Mouse (Mus musculus): ENCODE results near the gene Robo1.

The Robo1 gene

DNA sequence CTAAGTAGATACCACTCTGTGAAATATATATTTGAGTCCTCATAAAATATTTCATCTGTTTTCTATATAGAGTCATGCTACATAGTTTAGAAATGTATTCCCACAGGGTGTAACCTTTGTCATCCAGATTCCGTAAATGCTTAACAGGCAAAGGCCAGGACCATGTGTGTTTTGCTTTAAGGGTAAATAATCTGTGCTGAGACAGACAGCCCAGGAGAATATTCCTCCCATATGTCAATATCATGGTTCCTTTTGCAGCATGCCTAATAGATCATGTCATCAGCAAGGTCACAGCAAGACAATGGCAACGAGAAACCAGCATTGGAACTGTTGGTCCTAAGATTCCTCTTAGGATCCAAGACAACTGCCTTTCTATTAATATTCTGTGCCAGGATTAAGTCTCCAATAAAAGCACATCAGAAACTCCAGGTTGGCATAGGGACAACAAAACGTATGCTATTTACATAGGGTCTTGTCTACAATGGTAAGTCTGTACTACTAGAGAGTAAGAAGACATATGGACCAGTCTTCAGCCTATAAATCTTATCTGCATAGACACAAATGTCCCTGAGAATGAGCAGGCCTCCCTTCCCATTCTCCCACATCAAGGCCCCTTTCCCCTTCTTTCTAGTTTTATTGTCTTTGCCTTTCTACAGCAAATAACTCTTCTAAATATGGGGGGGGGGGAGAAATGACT, 279.4 kb downstream of the Robo1 start:
- in situ Hi-C loops (cut with MboI, MseI) = no loop called here

DNA sequence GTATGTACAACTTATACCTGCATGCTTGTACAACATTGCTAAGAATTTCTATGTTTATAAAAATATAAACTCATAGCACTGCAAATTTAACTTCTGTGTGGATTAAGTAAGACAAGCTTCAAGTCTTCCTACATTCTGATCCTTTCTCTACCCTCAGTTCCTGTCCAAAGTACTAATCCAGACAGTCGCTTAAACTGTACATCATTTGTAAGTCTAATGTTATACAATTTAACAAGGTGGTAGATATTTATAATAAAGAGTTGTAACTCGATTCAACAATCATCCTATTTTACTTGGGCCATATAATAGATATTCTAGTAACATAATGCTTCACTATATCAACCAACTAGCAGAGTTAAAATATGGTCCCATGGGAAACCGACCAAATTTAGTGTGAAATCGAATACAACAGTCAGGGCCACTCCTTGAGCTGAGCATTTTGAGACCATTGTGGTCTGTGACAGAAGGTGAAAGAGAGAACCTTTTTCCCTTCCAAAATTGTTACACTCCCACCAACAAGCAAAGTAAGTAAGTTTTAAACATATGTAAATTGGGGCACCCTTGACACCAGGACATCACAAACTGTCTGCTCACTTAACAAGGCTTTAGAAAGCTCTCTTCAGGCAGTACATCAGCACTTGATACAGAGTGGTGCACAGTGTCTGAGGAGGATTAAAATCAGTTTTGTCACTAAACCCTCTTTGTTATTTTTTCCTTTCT, 295.5 kb downstream of the Robo1 start:
- in situ Hi-C loops (cut with MboI, MseI) = loop anchor here in 1 of 2 experiments (10.0 kb wide), 1 partner anchor 1739 kb away; no protein-coding TSS in a partner anchor

DNA sequence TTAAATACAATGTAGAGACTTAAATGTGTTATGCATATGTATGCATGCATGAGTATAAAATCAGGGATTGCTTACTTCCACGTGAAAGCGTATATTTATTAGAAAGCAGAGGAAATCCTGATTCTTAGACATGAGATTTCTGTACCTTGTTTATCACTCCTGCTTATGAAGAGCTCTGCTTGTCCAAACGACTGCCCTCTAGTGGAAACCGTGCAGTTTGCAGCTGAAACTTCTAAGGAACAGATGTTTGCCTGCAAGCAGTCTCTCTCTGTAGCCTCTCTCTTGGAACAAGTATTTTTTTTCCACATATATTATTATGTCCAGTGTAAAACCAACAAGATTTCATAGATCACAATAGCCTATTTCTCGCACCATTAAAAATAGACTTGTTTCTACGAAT, 297.0 kb downstream of the Robo1 start:
- in situ Hi-C loops (cut with MboI, MseI) = loop anchor here in 1 of 2 experiments (10.0 kb wide), 1 partner anchor 1740 kb away; no protein-coding TSS in a partner anchor

DNA sequence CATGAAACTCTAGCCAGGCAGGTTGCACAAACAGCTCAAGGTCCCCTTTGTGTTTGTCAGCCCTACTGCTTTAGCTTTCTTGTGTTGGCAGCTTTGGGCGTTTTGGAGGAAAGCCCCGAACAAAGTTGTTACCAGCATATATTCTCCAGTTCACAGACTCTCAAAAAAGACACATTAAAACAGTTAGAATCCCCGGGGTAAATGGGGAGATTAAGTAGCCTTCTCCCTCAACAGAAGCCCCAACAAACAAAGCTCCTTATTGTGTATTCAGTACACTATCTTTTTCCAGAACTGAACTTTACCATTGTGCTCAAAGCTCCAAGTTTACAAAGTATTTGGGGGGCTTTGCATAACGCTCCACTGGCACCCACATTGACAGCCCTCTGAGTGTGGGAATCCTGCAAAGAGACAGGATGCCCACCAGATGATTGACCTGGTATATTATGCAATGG, 302.6 kb downstream of the Robo1 start:
- in situ Hi-C loops (cut with MboI, MseI) = loop anchor here in 1 of 2 experiments (10.0 kb wide), 1 partner anchor 1164 kb away; no protein-coding TSS in a partner anchor

DNA sequence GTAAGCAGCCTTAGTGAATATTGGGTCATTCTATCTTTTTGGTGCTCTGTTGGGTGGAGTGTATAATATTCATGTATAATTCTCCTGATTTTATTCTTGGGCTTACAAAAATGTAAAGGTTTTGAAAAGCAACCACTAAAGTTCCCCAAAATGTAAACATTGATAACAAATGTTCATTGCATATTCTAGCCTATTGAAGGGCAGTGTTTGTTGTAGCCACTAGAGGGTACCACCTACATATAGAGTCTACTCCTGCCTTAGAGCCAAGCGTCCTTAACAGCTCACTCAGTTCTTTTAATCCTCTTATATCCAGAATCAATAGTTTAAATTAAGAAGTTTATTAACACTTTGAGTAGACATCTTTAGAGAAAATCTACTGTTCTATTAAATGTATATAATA, 306.8 kb downstream of the Robo1 start:
- in situ Hi-C loops (cut with MboI, MseI) = loop anchor here in 1 of 2 experiments (10.0 kb wide), 1 partner anchor 1160 kb away; no protein-coding TSS in a partner anchor

DNA sequence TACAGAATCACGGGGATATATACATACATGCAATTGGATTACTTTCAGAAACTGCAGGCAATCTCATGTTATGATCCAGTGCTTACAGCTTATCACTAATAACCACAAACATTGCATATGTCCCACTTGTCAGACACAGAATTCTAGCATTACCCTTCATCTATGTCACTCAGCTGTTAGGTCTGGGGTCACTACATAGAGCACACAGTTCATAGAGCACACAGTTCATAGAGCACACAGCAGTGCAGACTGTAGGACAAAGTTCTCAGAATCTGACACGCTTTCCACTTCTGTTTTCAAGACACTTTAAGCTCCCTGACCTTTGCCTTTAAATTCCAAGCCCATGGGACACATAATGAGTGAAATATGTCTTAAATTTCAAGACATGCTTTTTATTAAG, 307.3 kb downstream of the Robo1 start:
- in situ Hi-C loops (cut with MboI, MseI) = loop anchor here in 1 of 2 experiments (10.0 kb wide), 1 partner anchor 1159 kb away; no protein-coding TSS in a partner anchor

DNA sequence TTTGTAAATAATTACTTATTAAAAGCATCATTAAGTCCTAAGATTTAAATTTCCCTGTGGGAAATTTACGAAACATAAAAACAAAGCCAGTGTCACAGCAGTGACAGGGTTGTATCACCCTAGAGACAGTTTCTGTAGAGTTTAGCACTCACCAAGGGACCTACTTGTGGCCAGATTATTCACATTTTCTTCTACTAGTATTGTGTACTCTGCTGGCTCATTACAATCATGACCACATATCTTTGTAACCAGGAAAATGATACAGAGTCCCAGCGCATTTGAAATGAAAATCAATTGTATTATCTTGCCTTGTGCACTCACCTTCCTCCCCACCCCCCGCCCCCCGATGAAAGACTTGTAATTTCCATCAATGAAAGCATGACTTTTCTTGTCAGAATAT, 314.3 kb downstream of the Robo1 start:
- in situ Hi-C loops (cut with MboI, MseI) = no loop called here

DNA sequence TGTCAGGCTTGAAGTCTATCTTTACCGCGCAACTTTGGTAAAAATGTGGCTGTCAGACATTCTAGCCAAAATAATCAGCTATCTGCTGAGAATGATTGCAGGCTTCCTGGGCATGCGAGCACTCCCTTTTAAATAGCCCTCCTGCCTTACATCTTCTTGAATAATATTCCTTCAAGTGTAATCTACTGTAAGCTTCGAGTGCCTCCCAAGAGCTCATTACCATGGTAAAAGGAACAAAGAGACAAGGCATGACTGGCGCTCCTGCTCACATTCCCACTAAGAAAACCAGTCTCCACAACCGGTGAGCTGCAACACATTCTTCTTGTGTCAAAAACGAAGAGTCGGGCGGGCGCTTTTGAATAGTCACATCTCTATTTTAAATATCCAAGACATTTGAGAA, 314.8 kb downstream of the Robo1 start:
- in situ Hi-C loops (cut with MboI, MseI) = no loop called here

DNA sequence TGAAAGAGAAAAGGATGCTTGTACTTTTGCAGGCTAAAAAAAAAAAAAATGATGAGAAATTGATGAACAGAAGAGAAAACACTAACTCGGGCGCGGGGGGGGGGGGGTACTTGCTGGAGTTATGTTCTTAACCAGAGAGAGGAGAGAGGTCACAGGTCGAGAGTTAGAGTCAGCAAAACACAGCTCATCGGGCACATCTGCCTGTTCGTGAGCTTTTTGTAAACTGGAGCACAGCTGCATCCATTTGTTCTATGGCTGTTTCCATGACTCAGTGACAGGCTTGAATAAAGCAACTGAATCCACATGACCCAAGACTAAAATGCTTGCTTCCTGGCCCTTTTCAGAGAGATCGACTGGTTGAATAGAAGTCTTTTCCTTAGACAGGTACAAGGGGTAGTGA, 325.7 kb downstream of the Robo1 start:
- in situ Hi-C loops (cut with MboI, MseI) = no loop called here

DNA sequence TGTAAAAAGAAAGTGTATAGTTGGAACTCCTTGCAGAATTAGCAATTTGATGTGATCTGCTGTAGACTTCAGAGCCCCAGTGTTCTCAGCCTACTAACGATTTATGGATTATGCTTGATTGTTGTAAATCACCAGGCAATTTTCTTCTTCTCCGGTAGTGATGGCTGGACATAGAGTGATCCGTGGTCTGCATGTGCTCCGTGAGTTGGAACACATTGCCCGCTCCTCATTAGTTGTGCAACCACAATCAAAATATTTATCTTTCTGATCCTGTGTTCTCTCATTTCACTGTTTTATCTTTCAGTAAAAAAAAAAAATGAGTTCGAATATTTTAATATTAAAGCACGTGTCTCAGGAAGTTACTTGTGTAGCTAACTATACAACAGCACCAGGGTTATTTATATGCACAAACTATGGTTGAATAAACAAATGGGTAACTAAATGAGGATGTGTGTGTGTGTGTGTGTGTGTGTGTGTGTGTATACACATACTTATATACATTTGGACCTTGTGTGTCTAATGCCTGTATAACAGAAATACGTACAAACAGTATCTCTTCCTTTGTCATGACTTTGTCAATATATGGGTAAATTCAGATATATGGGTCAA, 331.3 kb downstream of the Robo1 start:
- in situ Hi-C loops (cut with MboI, MseI) = loop anchor here in 1 of 2 experiments (5.0 kb wide), 1 partner anchor 538 kb away; no protein-coding TSS in a partner anchor

DNA sequence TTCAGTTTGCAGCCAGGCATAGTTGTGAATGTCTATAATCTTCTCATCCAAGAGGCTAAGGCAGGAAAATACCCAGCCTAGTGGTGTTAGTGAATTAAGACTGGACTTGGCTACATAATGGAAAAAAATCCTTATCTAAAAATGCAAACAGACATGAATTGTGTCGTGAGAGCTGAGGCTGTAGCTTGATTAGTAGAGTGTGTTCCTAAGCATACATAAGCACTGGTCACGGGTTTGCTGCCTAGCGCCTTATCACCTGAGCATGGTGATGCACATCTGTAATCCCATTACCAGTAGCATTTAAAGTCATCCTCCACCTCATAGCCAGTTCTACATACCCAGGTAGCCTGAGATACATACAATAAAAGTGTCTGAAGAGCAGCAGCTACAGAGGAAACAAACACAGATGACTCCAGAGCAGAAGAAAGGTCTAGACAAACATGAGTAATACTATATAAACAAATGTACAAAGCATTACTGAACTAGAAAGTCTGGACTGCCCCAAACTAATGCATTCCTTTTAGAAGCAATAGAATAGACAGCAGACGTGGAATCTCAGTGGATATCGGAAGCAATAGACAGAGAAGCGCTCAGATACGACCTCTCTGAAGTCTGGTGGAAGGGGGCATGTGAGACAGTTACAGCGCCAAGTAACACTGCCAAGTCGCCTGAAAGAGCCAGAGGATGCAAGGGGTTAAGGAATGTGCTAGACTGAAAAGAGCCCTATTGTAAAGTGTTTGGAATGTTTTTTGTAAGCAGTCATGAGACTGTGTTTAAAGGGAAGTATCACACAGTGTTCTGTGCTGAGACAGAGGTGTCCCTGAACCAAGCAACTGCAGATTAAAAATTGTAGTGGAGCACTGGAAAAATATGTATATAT, 333.1 kb downstream of the Robo1 start:
- in situ Hi-C loops (cut with MboI, MseI) = no loop called here

DNA sequence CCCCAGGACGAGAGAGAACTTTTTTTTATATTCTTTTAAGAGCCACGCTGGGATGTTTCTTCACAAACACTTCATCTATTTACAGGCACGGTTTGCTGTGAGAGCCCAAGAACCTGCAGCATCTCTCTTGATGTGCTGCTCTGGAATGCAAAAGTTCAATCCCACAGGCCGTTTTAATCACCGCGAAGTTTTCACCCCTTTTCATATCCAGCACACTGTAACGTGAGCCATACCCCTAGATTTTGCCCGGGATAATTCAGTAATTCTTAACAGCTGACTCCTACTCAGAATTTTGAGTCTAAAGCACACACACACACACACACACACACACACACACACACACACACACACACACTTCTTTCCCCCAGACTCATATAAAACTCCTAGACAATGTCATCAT, 337.8 kb downstream of the Robo1 start:
- in situ Hi-C loops (cut with MboI, MseI) = no loop called here

DNA sequence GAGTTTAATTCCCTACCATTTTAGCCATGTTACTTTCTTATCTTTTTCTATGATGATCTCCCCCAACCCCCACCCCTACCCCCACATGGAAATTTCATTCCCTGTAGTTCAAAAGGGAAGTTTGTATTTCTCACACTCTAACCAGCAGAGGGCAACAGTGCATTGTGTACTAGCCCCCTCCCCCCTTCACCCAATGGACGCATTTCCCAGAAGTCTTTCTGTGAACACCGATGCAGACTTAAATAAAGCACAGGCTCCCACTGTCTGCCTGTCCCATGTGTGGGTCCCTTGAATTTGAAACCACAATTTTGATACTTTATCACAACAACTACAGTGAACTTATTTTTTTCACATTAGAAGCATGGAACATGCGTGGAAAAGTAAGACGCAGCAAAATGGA, 341.2 kb downstream of the Robo1 start:
- in situ Hi-C loops (cut with MboI, MseI) = no loop called here

DNA sequence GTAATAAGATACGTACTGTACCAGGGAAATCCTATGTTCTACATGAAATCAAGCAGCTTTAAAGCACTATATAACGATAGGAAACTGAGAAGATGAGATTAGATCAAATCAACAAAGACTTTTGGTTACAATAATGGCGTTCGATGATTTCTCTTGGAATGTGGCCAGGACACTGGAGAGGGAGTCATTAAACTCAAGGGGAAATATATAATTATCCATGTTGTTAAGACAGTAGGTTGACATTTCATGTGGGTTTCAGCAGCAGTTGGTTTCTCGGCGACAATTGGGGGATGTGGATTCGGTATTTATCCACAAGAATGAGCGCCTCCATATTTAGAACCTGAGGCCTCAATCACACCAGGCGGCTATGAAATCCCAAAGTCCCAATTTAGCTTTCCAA, 347.3 kb downstream of the Robo1 start:
- in situ Hi-C loops (cut with MboI, MseI) = loop anchor here in 1 of 2 experiments (10.0 kb wide), 1 partner anchor 1891 kb away; no protein-coding TSS in a partner anchor

DNA sequence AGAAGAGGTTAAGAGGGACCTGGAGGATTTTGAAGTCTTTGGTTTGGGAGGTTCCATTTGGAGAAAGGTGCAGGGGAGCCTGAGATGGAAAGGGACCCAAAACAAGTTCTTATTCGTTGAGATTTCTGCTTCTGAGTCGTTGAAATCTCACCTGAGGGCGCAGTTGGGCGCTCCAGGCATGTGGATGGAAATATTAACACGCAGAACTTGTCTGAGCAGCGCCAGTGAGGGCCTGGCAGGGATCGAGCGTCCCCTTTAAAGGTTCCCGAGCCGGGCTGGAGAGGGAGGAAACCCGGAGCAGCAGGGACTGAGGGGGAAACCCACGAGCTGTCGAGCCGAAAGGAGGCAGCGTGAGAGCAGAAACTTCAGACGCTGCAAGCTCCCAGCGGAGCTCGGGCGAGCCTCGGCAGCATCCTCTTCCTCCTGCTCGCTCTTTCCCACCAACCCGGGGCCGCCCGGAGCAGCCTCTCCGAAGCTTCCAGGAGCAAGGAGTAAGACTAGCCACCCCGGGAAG, 354.8 kb downstream of the Robo1 start:
- in situ Hi-C loops (cut with MboI, MseI) = no loop called here

DNA sequence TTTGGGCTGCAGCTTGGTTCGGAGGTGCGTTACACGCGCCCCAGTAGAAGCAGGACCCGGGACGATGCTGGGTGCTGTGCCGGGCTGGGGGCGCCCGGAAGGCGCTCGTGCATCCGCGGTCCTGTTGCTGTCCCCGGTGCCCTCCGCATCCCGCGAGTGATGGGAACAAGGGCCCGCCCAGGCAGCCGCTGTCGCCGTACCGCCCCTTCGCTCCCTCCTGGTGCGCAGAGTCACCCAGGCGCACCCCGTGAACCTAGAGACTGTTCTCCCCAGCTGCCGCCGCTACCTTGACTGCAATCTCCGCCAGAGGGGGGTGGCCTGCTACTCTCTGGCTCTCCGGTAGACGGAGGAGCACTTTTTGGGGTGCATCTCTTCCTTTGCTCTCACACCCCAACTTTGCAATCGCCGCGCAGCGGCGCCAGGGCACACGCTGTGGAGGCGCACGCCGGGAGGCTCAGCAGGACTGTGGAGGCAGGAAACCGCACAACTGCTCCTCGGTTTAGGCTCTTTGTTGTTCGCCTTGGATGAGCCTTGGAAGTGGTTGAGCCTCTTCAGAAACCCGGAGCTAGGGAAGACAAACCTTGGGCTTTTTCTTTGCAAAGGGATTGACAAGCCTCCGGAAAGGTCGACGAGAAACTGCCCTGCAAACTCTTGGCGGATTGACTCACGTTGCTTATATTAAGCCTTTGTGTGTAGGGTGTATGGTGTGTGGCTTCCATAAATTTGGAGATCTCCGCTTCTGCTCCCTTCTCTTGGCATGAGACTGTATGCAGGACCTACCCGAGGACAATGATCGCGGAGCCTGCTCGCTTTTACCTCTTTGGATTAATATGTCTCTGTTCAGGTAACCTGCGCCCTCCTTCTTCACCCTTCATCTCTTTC, 355.5 kb downstream of the Robo1 start:
- in situ Hi-C loops (cut with MboI, MseI) = no loop called here

DNA sequence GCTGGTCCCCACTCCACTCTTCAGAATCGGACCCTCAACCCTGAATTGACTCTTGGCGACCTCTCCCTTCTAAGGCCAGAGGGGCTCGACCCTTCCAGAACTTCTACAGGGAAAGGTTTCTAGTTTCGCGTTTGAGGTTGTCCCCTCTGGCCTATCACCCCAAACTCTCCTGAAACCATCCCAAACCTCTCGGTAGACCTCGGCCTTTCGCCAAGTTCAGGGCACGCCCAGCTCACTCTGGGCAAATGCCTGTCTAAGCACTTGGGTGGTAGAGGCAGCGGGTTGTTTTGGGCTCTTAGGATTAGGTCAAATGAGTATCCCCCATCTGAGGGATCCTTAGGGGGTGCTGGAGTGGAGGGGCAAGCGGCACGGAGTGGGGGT, 356.1 kb downstream of the Robo1 start:
- in situ Hi-C loops (cut with MboI, MseI) = no loop called here

DNA sequence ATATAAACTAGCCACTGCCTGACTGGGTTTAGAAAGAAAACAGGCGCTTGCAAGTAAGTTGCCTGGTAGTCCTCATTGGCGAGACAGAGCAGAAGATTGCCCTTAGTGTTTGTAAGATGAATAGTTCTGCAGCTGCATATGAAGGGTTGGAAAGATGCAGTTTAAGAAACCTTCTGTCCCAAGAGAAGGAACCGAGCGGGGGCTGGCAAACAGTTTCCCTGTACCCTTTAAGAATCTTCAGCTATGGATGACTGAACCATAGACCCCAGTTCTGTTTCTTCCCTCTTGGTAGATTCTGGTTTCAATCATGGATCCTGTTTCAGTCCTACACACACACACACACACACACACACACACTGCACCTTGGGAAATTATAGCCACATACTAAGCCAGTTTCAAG, 356.7 kb downstream of the Robo1 start:
- in situ Hi-C loops (cut with MboI, MseI) = no loop called here

DNA sequence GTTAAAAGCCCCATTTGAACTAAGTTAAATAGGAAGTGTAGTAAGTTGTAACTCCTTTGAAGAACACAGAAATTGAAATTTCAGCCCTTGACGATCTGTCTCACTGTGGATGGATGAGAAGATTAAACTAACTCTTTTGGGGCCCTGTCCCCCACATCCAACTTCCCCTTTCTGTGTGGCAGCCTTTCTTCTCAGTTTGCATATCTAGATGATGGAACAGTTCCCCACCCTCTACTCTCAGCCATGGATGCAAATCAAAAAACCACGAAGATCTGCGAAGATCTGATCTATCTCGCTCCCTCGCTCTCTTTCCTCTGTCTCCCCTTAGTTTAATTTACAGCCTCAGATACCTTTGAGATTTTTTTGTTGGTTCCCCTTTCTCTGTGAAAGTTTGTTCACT, 357.3 kb downstream of the Robo1 start:
- in situ Hi-C loops (cut with MboI, MseI) = no loop called here
